Mouse (Mus musculus) urinary bladder, postnatal 14 days (tissue): ENCODE measurements around the gene Oscp1.
A peak's percentile ranks its signal among the peaks of the same experiment; 100 is the strongest.

Experiments used
- DNase-seq: peaks from one replicate; pipeline ENCODE4 v3.0.0; 2021; ENCODE audit warnings: low spot score

Oscp1 gene

GRCm38 (mm10) chr4:126058134-126058996 is at the start of gene Oscp1:
TSS of gene Oscp1 (plus strand) at chr4:126058565.
- peak; percentile 89 for DNase-seq

GRCm38 (mm10) chr4:126017676-126018332 is 40.6 kb upstream of the Oscp1 start:
- no peak for DNase-seq

- no peak for DNase-seq
Observed at GRCm38 (mm10) chr4:126018966-126019538, 39.3 kb upstream of the Oscp1 start.

GRCm38 (mm10) chr4:126024303-126024900 is 34.0 kb upstream of the Oscp1 start, which contains the start of gene Csf3r:
TSS of gene Csf3r (plus strand) at chr4:126024550.
- no peak for DNase-seq

GRCm38 (mm10) chr4:126025801-126026200 is 32.6 kb upstream of the Oscp1 start:
- no peak for DNase-seq

GRCm38 (mm10) chr4:126027980-126028379 is 30.4 kb upstream of the Oscp1 start:
- no peak for DNase-seq

GRCm38 (mm10) chr4:126029042-126029441 is 29.3 kb upstream of the Oscp1 start:
- no peak for DNase-seq

GRCm38 (mm10) chr4:126030705-126031104 is 27.7 kb upstream of the Oscp1 start:
- DNase-seq, result no peak

GRCm38 (mm10) chr4:126035413-126035812 is 23.0 kb upstream of the Oscp1 start:
- DNase-seq, result no peak

- DNase-seq, result peak; percentile 89
Observed at GRCm38 (mm10) chr4:126046851-126047585, 11.3 kb upstream of the Oscp1 start, which contains the start of gene Mrps15. TSS of gene Mrps15 (plus strand) at chr4:126046925.

GRCm38 (mm10) chr4:126051617-126052016 is 6.7 kb upstream of the Oscp1 start:
- no peak for DNase-seq

GRCm38 (mm10) chr4:126057207-126058133 is 895 bp upstream of the Oscp1 start:
- no peak for DNase-seq

GRCm38 (mm10) chr4:126058997-126059362 is 615 bp downstream of the Oscp1 start:
- DNase-seq, result no peak

GRCm38 (mm10) chr4:126062856-126063255 is 4.5 kb downstream of the Oscp1 start:
- DNase-seq, result no peak

GRCm38 (mm10) chr4:126065241-126065640 is 6.9 kb downstream of the Oscp1 start:
- no peak for DNase-seq

GRCm38 (mm10) chr4:126067401-126068077 is 9.2 kb downstream of the Oscp1 start:
- DNase-seq, result peak; percentile 23

- no peak for DNase-seq
Observed at GRCm38 (mm10) chr4:126068842-126069241, 10.5 kb downstream of the Oscp1 start.

- DNase-seq, result no peak
Observed at GRCm38 (mm10) chr4:126077833-126078232, 19.5 kb downstream of the Oscp1 start.

GRCm38 (mm10) chr4:126079266-126079665 is 20.9 kb downstream of the Oscp1 start:
- no peak for DNase-seq

GRCm38 (mm10) chr4:126081601-126082000 is 23.2 kb downstream of the Oscp1 start:
- DNase-seq, result no peak
